Mouse (Mus musculus) intestine, postnatal 0 days (tissue): Measurements from ENCODE around the gene Ctnnal1. TPM values are rescaled to one million over a fixed set of nuclear protein-coding genes. Genes with fewer than 3 reads are reported as not detected.

Experiments used
- ATAC-seq: fragments of 200-750 bp; cut with Nextera tagmentation; 2 replicates; pipeline ENCODE4 v1.8.0; 2017; ENCODE audit warnings: mild to moderate bottlenecking, moderate TSS enrichment, moderate library complexity
- H3K27ac ChIP-seq: fragments of 300-500 bp; sonication (generic); 2 replicates; pipeline ENCODE4 v1.5.1; 2014; ENCODE audit warnings: mild to moderate bottlenecking, low read depth, low read length, moderate library complexity
- H3K27me3 ChIP-seq: fragments of 300-500 bp; sonication (generic); replicated peaks from 2 replicates; pipeline ENCODE4 v1.6.1; 2014; ENCODE audit warnings: low read length, mixed read lengths; ENCODE audit not compliant: control insufficient read depth, insufficient read depth
- H3K36me3 ChIP-seq: fragments of 300-500 bp; sonication (generic); 2 replicates; pipeline ENCODE4 v1.6.1; 2014; ENCODE audit warnings: mild to moderate bottlenecking, moderate library complexity; ENCODE audit not compliant: control insufficient read depth, insufficient read depth
- H3K4me1 ChIP-seq: fragments of 300-500 bp; sonication (generic); replicated peaks from 2 replicates; pipeline ENCODE4 v1.6.1; 2014; ENCODE audit warnings: antibody characterized with exemption, low read length, mixed read lengths; ENCODE audit not compliant: control insufficient read depth, insufficient read depth
- H3K4me2 ChIP-seq: fragments of 300-500 bp; sonication (generic); replicated peaks from 2 replicates; pipeline ENCODE4 v1.6.1; 2014; ENCODE audit warnings: low read depth, mild to moderate bottlenecking, moderate library complexity
- H3K4me3 ChIP-seq: fragments of 300-500 bp; sonication (generic); 2 replicates; pipeline ENCODE4 v1.5.1; 2014; ENCODE audit warnings: low read depth, low read length
- H3K9ac ChIP-seq: fragments of 300-500 bp; sonication (generic); 2 replicates; pipeline ENCODE4 v1.6.1; 2014; ENCODE audit warnings: mild to moderate bottlenecking, low read depth, low read length
- H3K9me3 ChIP-seq: fragments of 300-500 bp; sonication (generic); 2 replicates; pipeline ENCODE4 v1.6.1; 2016; ENCODE audit warnings: mixed run types; ENCODE audit not compliant: control insufficient read depth
- CTCF ChIP-seq: sonication (generic); IDR thresholded peaks from 2 replicates; pipeline ENCODE4 v1.5.1; 2016; ENCODE audit warnings: low read depth, mild to moderate bottlenecking, control low read depth, antibody characterized with exemption, moderate library complexity
- WGBS: fragments of 180-500 bp; shearing (Covaris S2); extraction: QIAGEN DNeasy Blood & Tissue Kit; methylation state at CpG from one replicate; pipeline ENCODE4 v1.1.7; 2014; 5-methylcytosine and 5-hydroxymethylcytosine counted together
- polyA plus RNA-seq: library from polyadenylated mRNA; unstranded; fragments of >200 nt; fragmentation: Nextera tagmentation; extraction: Ambion mirVana; gene quantifications from 2 replicates; pipeline ENCODE4 v1.2.1, GENCODE M21; 2015

The Ctnnal1 gene
- polyA plus RNA-seq, 1 experiment from 2014 or later: 10.1 TPM

- H3K9ac ChIP-seq: no peak overlapping the region
- no peak overlapping the region for H3K27ac ChIP-seq
- WGBS: 94% methylated on average over 2 of the region's 2 CpGs
- peaks cover 5% of the 10 kb centered on the region; the same call in 1 of the 2 replicates for H3K36me3 ChIP-seq
- no peaks in the 10 kb centered on the region for H3K9me3 ChIP-seq
- 0 out of 2 replicates have a peak, but pooled peaks have one; percentile 34 for TF ChIP-seq CTCF
- H3K4me1 ChIP-seq: no peaks in the 10 kb centered on the region
- H3K4me2 ChIP-seq: no peak overlapping the region
- H3K4me3 ChIP-seq: no peak overlapping the region
- H3K27me3 ChIP-seq: no peaks in the 10 kb centered on the region
- ATAC-seq: no peak
Observed at GRCm38 (mm10) chr4:56843963-56844362, 21.0 kb downstream of the Ctnnal1 start.

- H3K27ac ChIP-seq: no peak overlapping the region
- H3K9me3 ChIP-seq: no peaks in the 10 kb centered on the region
- TF ChIP-seq CTCF: no peak
- ATAC-seq: no peak
- H3K4me2 ChIP-seq: no peak overlapping the region
- H3K36me3 ChIP-seq: peaks cover 5% of the 10 kb centered on the region; the same call in 1 of the 2 replicates
- no peak overlapping the region for H3K4me3 ChIP-seq
- no peak overlapping the region for H3K9ac ChIP-seq
- H3K27me3 ChIP-seq: no peaks in the 10 kb centered on the region
- H3K4me1 ChIP-seq: no peaks in the 10 kb centered on the region
- WGBS: 76% methylated on average over 7 of the region's 7 CpGs
Observed at GRCm38 (mm10) chr4:56842501-56842900, 22.5 kb downstream of the Ctnnal1 start.

- Histone ChIP-seq H3K9me3 (no peaks in the 10 kb centered on the region), H3K9ac (no peak overlapping the region), H3K4me1 (no peaks in the 10 kb centered on the region), H3K27ac (no peak overlapping the region), H3K4me2 (no peak overlapping the region), H3K36me3 (peaks cover 5% of the 10 kb centered on the region), H3K4me3 (no peak overlapping the region), H3K27me3 (no peaks in the 10 kb centered on the region)
- 24% methylated on average over 3 of the region's 3 CpGs for WGBS
- no peak for TF ChIP-seq CTCF
- ATAC-seq: peak; percentile 31; the same call in 1 of the 2 replicates
Observed at GRCm38 (mm10) chr4:56840297-56840696, 24.7 kb downstream of the Ctnnal1 start.

GRCm38 (mm10) chr4:56837661-56838060 lies 27.3 kb downstream of the Ctnnal1 start:
- H3K9ac ChIP-seq: no peak overlapping the region
- WGBS: 80% methylated on average over 6 of the region's 6 CpGs
- H3K36me3 ChIP-seq: peaks cover 5% of the 10 kb centered on the region; the same call in 1 of the 2 replicates
- no peaks in the 10 kb centered on the region for H3K4me1 ChIP-seq
- ATAC-seq: no peak
- no peaks in the 10 kb centered on the region for H3K27me3 ChIP-seq
- H3K4me2 ChIP-seq: no peak overlapping the region
- H3K27ac ChIP-seq: no peak overlapping the region
- TF ChIP-seq CTCF: no peak
- no peaks in the 10 kb centered on the region for H3K9me3 ChIP-seq
- H3K4me3 ChIP-seq: no peak overlapping the region

GRCm38 (mm10) chr4:56831998-56832397 lies 33.0 kb downstream of the Ctnnal1 start:
- H3K27ac ChIP-seq: no peak overlapping the region
- H3K27me3 ChIP-seq: no peaks in the 10 kb centered on the region
- no peaks in the 10 kb centered on the region for H3K4me1 ChIP-seq
- no peaks in the 10 kb centered on the region for H3K9me3 ChIP-seq
- H3K4me2 ChIP-seq: no peak overlapping the region
- ATAC-seq: no peak
- TF ChIP-seq CTCF: no peak
- H3K9ac ChIP-seq: no peak overlapping the region
- 83% methylated on average over 7 of the region's 7 CpGs for WGBS
- H3K36me3 ChIP-seq: peaks cover 17% of the 10 kb centered on the region
- H3K4me3 ChIP-seq: no peak overlapping the region

- TF ChIP-seq CTCF: no peak
- no peak for ATAC-seq
- H3K9me3 ChIP-seq: no peaks in the 10 kb centered on the region
- no peak overlapping the region for H3K9ac ChIP-seq
- no peak overlapping the region for H3K4me3 ChIP-seq
- H3K4me1 ChIP-seq: no peaks in the 10 kb centered on the region
- H3K36me3 ChIP-seq: peaks cover 17% of the 10 kb centered on the region
- no peaks in the 10 kb centered on the region for H3K27me3 ChIP-seq
- 70% methylated on average over 13 of the region's 13 CpGs for WGBS
- no peak overlapping the region for H3K4me2 ChIP-seq
- H3K27ac ChIP-seq: no peak overlapping the region
Observed at GRCm38 (mm10) chr4:56831013-56831609, 33.9 kb downstream of the Ctnnal1 start.
